ENCODE assay signal across 9 mouse cellular contexts in the genomic region with DNA sequence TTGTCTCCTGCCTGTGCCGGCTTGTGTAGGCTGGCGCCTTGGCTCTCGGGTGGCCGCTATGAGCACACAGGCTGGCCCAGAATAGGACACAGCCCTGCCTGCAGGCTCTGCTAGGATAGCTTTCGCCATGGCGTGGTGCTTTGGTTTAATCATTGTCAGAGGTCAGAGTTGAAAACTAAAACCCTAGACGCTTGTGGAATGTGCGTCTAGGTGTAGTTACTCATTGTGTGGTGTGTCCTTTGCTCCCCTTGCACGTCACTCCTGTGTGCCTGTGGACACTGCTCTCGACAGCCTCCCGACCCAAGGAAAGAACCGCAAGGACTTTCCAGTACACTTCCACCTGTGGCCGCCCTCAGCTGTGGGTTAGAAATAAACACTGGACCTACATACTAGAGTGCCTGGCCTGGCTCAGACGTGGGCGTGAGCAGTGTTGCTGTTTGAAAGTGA. TPM values are rescaled to one million over a fixed set of nuclear protein-coding genes. Genes with fewer than 3 reads are reported as not detected.
DNase-seq lines count a peak whose midpoint lies in the region; ATAC-seq and TF ChIP-seq lines count a peak whose summit lies in the region.
"Had no signal": no experiment of that assay in that cellular context is flagged by ENCODE, and none has a peak within 500 bp of the region (broad histone marks: within the 10 kb centered on the region; RNA-seq: fewer than 3 reads in every experiment).

No protein-coding gene starts in this region.

- DNase-seq in heart, adult 2 months, result peak in 1 of 2 experiments; percentile 43
- DNase-seq in heart, adult 11 months, result no peak
- DNase-seq in heart, postnatal 0 days (ENCODE audit: low spot score), result peak; percentile 28
- peak; percentile 70 to 82 for DNase-seq in kidney, postnatal 4 days
- DNase-seq in lung, postnatal 4 days, result peak; percentile 35 to 49
- no peak for DNase-seq in cerebellum, postnatal 14 days
- DNase-seq in hindbrain, postnatal 0 days (ENCODE audit: low spot score), result no peak
- DNase-seq in left cerebral cortex, adult 18-20 months (ENCODE audit: low spot score in 2 of 2), result no peak
- DNase-seq: adrenal gland, postnatal 36 days had no signal

- H3K4me1 ChIP-seq in heart, adult 2 months (ENCODE audit: control insufficient read depth, insufficient read depth, low read length), result peaks cover 2% of the 10 kb centered on the region; the same call in 1 of the 2 replicates
- peaks cover 26% of the 10 kb centered on the region for H3K4me1 ChIP-seq in heart, postnatal 0 days (ENCODE audit: control insufficient read depth, insufficient read depth)
- no peaks in the 10 kb centered on the region for H3K4me1 ChIP-seq in hindbrain, postnatal 0 days (ENCODE audit: insufficient read depth, low read length)

- H3K27ac ChIP-seq in heart, adult 2 months, result peak overlapping the region; percentile 15
- peak overlapping the region; percentile 75 for H3K27ac ChIP-seq in heart, postnatal 0 days (ENCODE audit: low read depth)
- no peak overlapping the region for H3K27ac ChIP-seq in hindbrain, postnatal 0 days

- TF ChIP-seq EP300 in heart, adult 2 months (IDR thresholded peaks at IDR 0.05; ENCODE audit: insufficient read depth, low read depth, low read length), result no peak
- TF ChIP-seq EP300 in heart, postnatal 0 days (IDR thresholded peaks at IDR 0.05; ENCODE audit: low read depth), result no peak

- TF ChIP-seq POLR2A in heart, adult 2 months (IDR thresholded peaks at IDR 0.05; ENCODE audit: insufficient read depth, low read depth, low read length), result no peak

- no peak overlapping the region for H3K9ac ChIP-seq in heart, adult 2 months (ENCODE audit: low read depth, low read length)
- no peak overlapping the region for H3K9ac ChIP-seq in heart, postnatal 0 days (replicated peaks; ENCODE audit: low read depth, low read length)
- H3K9ac ChIP-seq in hindbrain, postnatal 0 days (replicated peaks; ENCODE audit: low read length), result no peak overlapping the region

- peak; percentile 68 for ATAC-seq in heart, postnatal 0 days (ENCODE audit: insufficient read depth, low read depth)
- no peak for ATAC-seq in hindbrain, postnatal 0 days

- WGBS in heart, adult 2 months, result 72% methylated on average over 15 of the region's 15 CpGs
- WGBS in heart, postnatal 0 days, result 51% methylated on average over 15 of the region's 15 CpGs
- 81% methylated on average over 15 of the region's 15 CpGs for WGBS in hindbrain, postnatal 0 days

- no peaks in the 10 kb centered on the region for H3K9me3 ChIP-seq in heart, postnatal 0 days (replicated peaks; ENCODE audit: control insufficient read depth, low read length)
- H3K9me3 ChIP-seq in hindbrain, postnatal 0 days (ENCODE audit: low read length), result no peaks in the 10 kb centered on the region

- no peaks in the 10 kb centered on the region for H3K27me3 ChIP-seq in heart, adult 2 months (ENCODE audit: control insufficient read depth, insufficient read depth, low read length)
- H3K27me3 ChIP-seq in heart, postnatal 0 days (ENCODE audit: control insufficient read depth, insufficient read depth, low read length), result no peaks in the 10 kb centered on the region
- no peaks in the 10 kb centered on the region for H3K27me3 ChIP-seq in hindbrain, postnatal 0 days (ENCODE audit: insufficient read depth, low read length)

- H3K4me2 ChIP-seq in heart, postnatal 0 days (ENCODE audit: low read depth, low read length), result peak overlapping the region; percentile 27
- no peak overlapping the region for H3K4me2 ChIP-seq in hindbrain, postnatal 0 days (ENCODE audit: low read depth, low read length)

- no peak for TF ChIP-seq CTCF in heart, adult 2 months (IDR thresholded peaks at IDR 0.05)
- no peak for TF ChIP-seq CTCF in heart, postnatal 0 days (IDR thresholded peaks at IDR 0.05; ENCODE audit: low read depth)
- no peak for TF ChIP-seq CTCF in hindbrain, postnatal 0 days (IDR thresholded peaks at IDR 0.05; ENCODE audit: low read depth)

- intact Hi-C loops in heart, adult 2 months (cut with DNase I), result loop anchor here (5.0 kb wide), 2 partner anchors 80 to 120 kb away; a partner anchor contains a TSS

- no peaks in the 10 kb centered on the region for H3K79me2 ChIP-seq in heart, adult 2 months (replicated peaks; ENCODE audit: control insufficient read depth, insufficient read depth, low read length)

- H3K4me3 ChIP-seq in heart, adult 2 months, result no peak overlapping the region
- H3K4me3 ChIP-seq in heart, postnatal 0 days (ENCODE audit: low read depth, low read length), result no peak overlapping the region
- H3K4me3 ChIP-seq in hindbrain, postnatal 0 days (ENCODE audit: low read length), result no peak overlapping the region

- peaks cover 3% of the 10 kb centered on the region; the same call in 1 of the 2 replicates for H3K36me3 ChIP-seq in heart, adult 2 months (ENCODE audit: control insufficient read depth, insufficient read depth, low read length)
- H3K36me3 ChIP-seq in heart, postnatal 0 days (replicated peaks; ENCODE audit: control insufficient read depth, insufficient read depth, low read length), result peaks cover 12% of the 10 kb centered on the region
- peaks cover 6% of the 10 kb centered on the region; the same call in 1 of the 2 replicates for H3K36me3 ChIP-seq in hindbrain, postnatal 0 days (ENCODE audit: insufficient read depth, low read length)

RNA-seq across cellular contexts. Expression of a gene that starts 53.9 kb away (rescaled TPM):
- 10 to 100 TPM; 26.9 to 28.0 TPM for total RNA-seq in heart, adult 2 months (2021)
- 7.1 and 14.3 TPM in 2 replicates for polyA plus RNA-seq in heart, adult 2 months (2012; rRNA removed)
- total RNA-seq in heart, postnatal 0 days (2014; rRNA removed; ENCODE audit: low replicate concordance), result 28.9 and 30.4 TPM in 2 replicates
- polyA plus RNA-seq in heart, postnatal 0 days (2015; fragmentation: Nextera tagmentation; extraction: Ambion mirVana), result 11.1 and 11.2 TPM in 2 replicates
- 11.5 and 11.7 TPM in 2 replicates for total RNA-seq in hindbrain, postnatal 0 days (2014; rRNA removed)
- polyA plus RNA-seq in hindbrain, postnatal 0 days (2015; fragmentation: Nextera tagmentation; extraction: Ambion mirVana), result 7.7 and 7.9 TPM in 2 replicates
- 10 to 100 TPM; 14.1 to 15.2 TPM for total RNA-seq in left cerebral cortex, adult 18-20 months (2021)

RNA-seq across cellular contexts. Expression of a gene that starts 53.9 kb away (rescaled TPM):
- total RNA-seq in heart, adult 2 months (2021), result 10 to 100 TPM in 1 of 2 experiments, 1 to 10 TPM in 1; 9.2 to 10.8 TPM
- 3.3 and 8.5 TPM in 2 replicates for polyA plus RNA-seq in heart, adult 2 months (2012; rRNA removed)
- 4.4 and 6.9 TPM in 2 replicates for total RNA-seq in heart, postnatal 0 days (2014; rRNA removed; ENCODE audit: low replicate concordance)
- polyA plus RNA-seq in heart, postnatal 0 days (2015; fragmentation: Nextera tagmentation; extraction: Ambion mirVana), result 9.6 and 11.3 TPM in 2 replicates
- total RNA-seq in hindbrain, postnatal 0 days (2014; rRNA removed), result 6.0 and 6.6 TPM in 2 replicates
- 11.6 and 12.1 TPM in 2 replicates for polyA plus RNA-seq in hindbrain, postnatal 0 days (2015; fragmentation: Nextera tagmentation; extraction: Ambion mirVana)
- 10 to 100 TPM in 1 of 2 experiments, 1 to 10 TPM in 1; 9.0 to 10.1 TPM for total RNA-seq in left cerebral cortex, adult 18-20 months (2021)

Comparison
In these comparisons a context has a peak if more than half of its experiments do, and no peak if none do; other contexts are left out.
1. DNase-seq: peak in heart, postnatal 0 days (single experiment), kidney, postnatal 4 days (2 of 2) and lung, postnatal 4 days (2 of 2); none in heart, adult 11 months (single experiment), cerebellum, postnatal 14 days (0 of 2), hindbrain, postnatal 0 days (single experiment) and left cerebral cortex, adult 18-20 months (0 of 2).